Mouse (Mus musculus) ES-Bruce4 (cell line): ENCODE measurements around the gene Napb.

Experiments used
- CTCF ChIP-seq: IDR thresholded peaks from one replicate; pipeline ENCODE4 v1.8.1; 2011; ENCODE audit warnings: low read depth, low read length
- EP300 ChIP-seq: IDR thresholded peaks from 2 replicates; pipeline ENCODE4 v1.6.1; 2011; ENCODE audit warnings: low read depth, low read length; ENCODE audit not compliant: insufficient read depth
- POLR2A ChIP-seq: IDR thresholded peaks from one replicate; pipeline ENCODE4 v1.8.1; 2011; ENCODE audit warnings: low read length; ENCODE audit not compliant: insufficient read depth

DNA sequence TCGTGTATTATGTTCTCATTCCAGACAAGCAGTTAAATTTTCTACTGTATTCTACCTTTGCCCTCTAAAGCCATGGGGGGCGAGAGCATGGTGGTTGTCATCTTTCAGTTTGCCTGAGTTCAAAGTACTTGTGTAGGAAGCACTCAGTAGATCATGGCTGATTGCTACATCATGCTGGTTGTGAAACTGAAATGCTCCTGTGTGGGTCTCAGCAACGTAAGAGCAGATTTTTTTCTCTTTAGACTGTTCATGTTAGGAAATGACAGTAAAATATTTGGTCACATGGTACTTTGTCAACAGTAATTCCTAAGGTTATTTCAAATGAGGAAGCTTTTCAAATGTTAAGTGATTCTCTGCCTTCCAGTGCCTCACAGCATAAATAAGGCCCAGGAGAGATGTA is 46.6 kb downstream of the Napb start:
- TF ChIP-seq CTCF (no peak), POLR2A (no peak), EP300 (no peak)
